Mouse (Mus musculus): ENCODE measurements at regions not wholly inside any gene's neighbourhood (a gene's known extent, or its start where the extent isn't known, plus 50 kb on each side); places are given as distances from the start of the nearest gene placed in this dataset.

DNA sequence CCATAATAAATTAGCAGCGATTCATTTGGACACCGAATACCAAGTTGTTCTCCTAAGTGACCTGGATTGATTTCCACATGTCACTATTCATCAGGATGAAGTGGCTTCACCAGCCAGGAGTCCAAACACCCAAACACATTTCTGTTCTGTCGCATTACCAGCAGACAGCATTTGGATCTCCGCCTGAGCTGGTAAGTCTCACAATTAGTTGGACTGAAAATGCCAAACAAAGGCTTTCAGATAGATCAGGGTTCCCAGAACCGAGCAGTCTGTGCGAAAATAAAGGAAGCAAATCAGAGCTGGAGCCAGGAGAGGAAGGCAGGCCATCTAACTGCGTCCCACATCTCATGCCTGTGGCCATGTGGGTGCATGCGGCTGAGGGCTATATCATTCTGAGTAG is 251.5 kb upstream of the Eef2kmt start:
- 52% methylated on average over 8 of the region's 8 CpGs for WGBS
- Histone ChIP-seq H3K36me3 (ENCODE audit: control insufficient read depth, insufficient read depth, low read length) (no peaks in the 10 kb centered on the region), H3K27ac (ENCODE audit: low read length) (no peak overlapping the region), H3K9ac (ENCODE audit: low read depth, low read length) (no peak overlapping the region), H3K4me3 (ENCODE audit: low read length) (no peak overlapping the region), H3K27me3 (replicated peaks; ENCODE audit: control insufficient read depth, insufficient read depth, low read length) (no peaks in the 10 kb centered on the region; the same call in 1 of the 2 replicates), H3K4me2 (ENCODE audit: low read depth, low read length) (no peak overlapping the region), H3K4me1 (ENCODE audit: control insufficient read depth, insufficient read depth, low read length) (no peaks in the 10 kb centered on the region), H3K9me3 (ENCODE audit: control insufficient read depth, low read length) (no peaks in the 10 kb centered on the region)
- ATAC-seq: no peak

DNA sequence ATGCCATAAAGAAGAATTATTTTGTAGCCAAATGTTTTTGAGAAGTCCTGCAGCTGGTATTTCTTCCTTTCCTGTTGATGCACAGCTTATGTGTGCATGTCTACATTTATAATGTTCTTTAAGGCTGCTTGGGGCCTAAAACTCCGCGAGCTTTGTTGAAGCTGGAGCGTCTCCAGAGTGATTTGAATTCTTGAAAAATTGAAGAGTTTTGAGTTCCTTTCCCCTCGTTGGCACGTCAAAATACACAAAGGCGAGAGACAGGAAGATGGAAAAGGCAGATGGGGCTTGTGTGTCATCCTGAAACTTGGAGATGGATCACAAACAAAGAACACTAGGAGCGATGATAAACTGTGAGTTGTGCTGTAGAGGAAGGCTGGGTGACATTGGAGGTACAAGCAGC is 246.2 kb upstream of the Eef2kmt start:
- Histone ChIP-seq H3K27ac (ENCODE audit: low read length) (no peak overlapping the region), H3K4me2 (ENCODE audit: low read depth, low read length) (no peak overlapping the region), H3K4me1 (ENCODE audit: control insufficient read depth, insufficient read depth, low read length) (no peaks in the 10 kb centered on the region), H3K9ac (ENCODE audit: low read depth, low read length) (no peak overlapping the region), H3K36me3 (ENCODE audit: control insufficient read depth, insufficient read depth, low read length) (no peaks in the 10 kb centered on the region), H3K27me3 (replicated peaks; ENCODE audit: control insufficient read depth, insufficient read depth, low read length) (no peaks in the 10 kb centered on the region), H3K4me3 (ENCODE audit: low read length) (no peak overlapping the region), H3K9me3 (ENCODE audit: control insufficient read depth, low read length) (no peaks in the 10 kb centered on the region)
- 75% methylated on average over 7 of the region's 7 CpGs for WGBS
- no peak for ATAC-seq

DNA sequence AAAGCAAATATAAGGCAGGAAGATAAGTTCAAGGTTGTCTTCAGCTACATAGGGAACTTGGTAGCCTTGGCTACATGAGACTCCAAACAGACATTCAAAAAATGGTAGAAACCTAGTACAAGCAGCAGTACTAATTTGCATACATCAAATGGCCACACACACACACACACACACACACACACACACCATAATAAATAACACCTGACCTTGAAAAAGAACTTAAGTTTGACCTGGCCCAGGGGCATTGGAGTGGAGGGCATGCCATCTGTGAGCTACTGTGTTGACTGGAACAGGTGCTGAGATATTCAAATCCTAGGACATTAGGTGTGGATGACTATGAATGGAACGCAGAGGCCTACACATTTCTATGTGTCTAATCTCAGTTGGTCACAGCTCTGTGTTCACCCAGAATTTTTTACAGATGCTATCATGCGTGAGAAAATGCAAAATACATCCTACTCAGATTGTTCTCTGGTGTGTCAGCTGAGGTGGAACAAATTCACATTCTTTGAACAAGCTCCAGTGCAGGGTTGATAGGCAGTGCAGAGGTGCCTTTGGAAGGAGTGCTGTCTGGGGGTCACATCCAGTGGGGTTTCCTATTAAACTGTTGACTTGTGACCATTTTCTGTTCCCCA is 240.4 kb upstream of the Eef2kmt start:
- no peaks in the 10 kb centered on the region for H3K27me3 ChIP-seq (replicated peaks; ENCODE audit: control insufficient read depth, insufficient read depth, low read length)
- H3K36me3 ChIP-seq (ENCODE audit: control insufficient read depth, insufficient read depth, low read length): no peaks in the 10 kb centered on the region
- H3K4me2 ChIP-seq (ENCODE audit: low read depth, low read length): no peak overlapping the region
- ATAC-seq: no peak
- 74% methylated on average over 2 of the region's 2 CpGs for WGBS
- no peak overlapping the region for H3K9ac ChIP-seq (ENCODE audit: low read depth, low read length)
- H3K4me3 ChIP-seq (ENCODE audit: low read length): no peak overlapping the region
- no peaks in the 10 kb centered on the region for H3K4me1 ChIP-seq (ENCODE audit: control insufficient read depth, insufficient read depth, low read length)
- H3K27ac ChIP-seq (ENCODE audit: low read length): no peak overlapping the region
- H3K9me3 ChIP-seq (ENCODE audit: control insufficient read depth, low read length): no peaks in the 10 kb centered on the region

DNA sequence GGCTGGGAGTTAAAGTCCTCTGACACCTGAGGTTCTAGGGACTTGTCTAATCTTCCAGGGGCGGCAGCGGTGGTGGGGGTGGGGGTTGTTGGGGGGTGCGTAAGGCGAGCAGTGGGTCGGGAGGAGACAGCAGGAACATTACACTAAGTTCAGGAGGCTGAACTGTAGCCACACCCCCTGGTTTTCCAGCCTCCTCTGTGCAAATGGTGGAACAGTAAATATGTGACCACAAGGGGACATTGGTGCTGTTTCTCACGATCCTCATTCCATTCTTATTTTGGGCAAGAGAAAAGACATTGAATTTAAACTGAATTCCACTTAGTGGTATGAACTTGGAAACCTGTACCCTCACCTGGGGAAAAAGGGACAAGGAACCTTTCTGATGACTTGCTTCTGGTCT is 237.6 kb upstream of the Eef2kmt start:
- no peak overlapping the region for H3K9ac ChIP-seq (ENCODE audit: low read depth, low read length)
- H3K4me2 ChIP-seq (ENCODE audit: low read depth, low read length): no peak overlapping the region
- no peak for ATAC-seq
- no peaks in the 10 kb centered on the region for H3K36me3 ChIP-seq (ENCODE audit: control insufficient read depth, insufficient read depth, low read length)
- no peaks in the 10 kb centered on the region for H3K27me3 ChIP-seq (replicated peaks; ENCODE audit: control insufficient read depth, insufficient read depth, low read length)
- no peak overlapping the region for H3K4me3 ChIP-seq (ENCODE audit: low read length)
- no peaks in the 10 kb centered on the region for H3K9me3 ChIP-seq (ENCODE audit: control insufficient read depth, low read length)
- 22% methylated on average over 6 of the region's 6 CpGs for WGBS
- no peak overlapping the region for H3K27ac ChIP-seq (ENCODE audit: low read length)
- H3K4me1 ChIP-seq (ENCODE audit: control insufficient read depth, insufficient read depth, low read length): no peaks in the 10 kb centered on the region

DNA sequence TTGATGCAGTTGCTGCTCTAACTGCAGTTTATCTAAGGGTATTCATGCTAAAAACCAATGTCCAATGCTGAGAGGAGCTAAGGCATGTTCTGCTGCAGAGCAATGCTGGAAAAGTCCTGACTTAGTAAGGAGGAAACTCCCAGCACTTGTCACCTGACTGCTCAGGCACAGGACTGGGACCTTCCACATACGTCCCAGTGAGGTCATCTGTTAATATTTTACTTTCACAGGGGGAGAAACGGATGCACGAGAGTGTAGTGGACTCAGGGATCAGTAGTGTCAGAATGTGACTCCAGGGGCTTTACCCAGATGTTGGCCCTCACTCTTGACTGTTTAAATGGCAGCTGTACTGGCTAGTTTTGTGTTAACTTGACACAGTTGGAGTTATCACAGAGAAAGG is 231.5 kb upstream of the Eef2kmt start:
- Histone ChIP-seq H3K4me2 (ENCODE audit: low read depth, low read length) (no peak overlapping the region), H3K27ac (ENCODE audit: low read length) (no peak overlapping the region), H3K9ac (ENCODE audit: low read depth, low read length) (no peak overlapping the region), H3K27me3 (replicated peaks; ENCODE audit: control insufficient read depth, insufficient read depth, low read length) (no peaks in the 10 kb centered on the region), H3K4me1 (ENCODE audit: control insufficient read depth, insufficient read depth, low read length) (no peaks in the 10 kb centered on the region), H3K36me3 (ENCODE audit: control insufficient read depth, insufficient read depth, low read length) (no peaks in the 10 kb centered on the region), H3K9me3 (ENCODE audit: control insufficient read depth, low read length) (no peaks in the 10 kb centered on the region), H3K4me3 (ENCODE audit: low read length) (no peak overlapping the region)
- 20% methylated on average over 3 of the region's 3 CpGs for WGBS
- ATAC-seq: no peak

DNA sequence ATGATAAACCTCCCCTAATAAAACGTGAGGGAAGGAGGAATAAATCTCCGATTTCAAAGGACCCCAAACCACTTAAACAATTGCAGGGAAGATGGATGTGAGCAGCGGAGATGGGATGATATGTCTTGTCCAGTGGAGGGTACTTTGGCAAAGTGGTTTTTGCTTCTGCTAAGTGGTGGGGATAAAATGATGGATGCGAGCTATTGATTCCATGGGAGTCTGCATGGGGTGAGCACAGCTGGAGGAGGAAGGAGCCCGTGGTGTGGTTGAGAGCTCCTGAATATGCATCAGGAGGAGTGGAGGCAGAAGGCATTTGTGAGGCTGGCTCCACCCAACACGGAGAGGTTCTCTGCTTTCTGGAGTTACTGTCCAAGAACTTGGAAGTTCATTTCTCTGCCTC is 227.6 kb upstream of the Eef2kmt start:
- WGBS: 13% methylated on average over 6 of the region's 6 CpGs
- no peaks in the 10 kb centered on the region for H3K36me3 ChIP-seq (ENCODE audit: control insufficient read depth, insufficient read depth, low read length)
- H3K4me1 ChIP-seq (ENCODE audit: control insufficient read depth, insufficient read depth, low read length): no peaks in the 10 kb centered on the region

DNA sequence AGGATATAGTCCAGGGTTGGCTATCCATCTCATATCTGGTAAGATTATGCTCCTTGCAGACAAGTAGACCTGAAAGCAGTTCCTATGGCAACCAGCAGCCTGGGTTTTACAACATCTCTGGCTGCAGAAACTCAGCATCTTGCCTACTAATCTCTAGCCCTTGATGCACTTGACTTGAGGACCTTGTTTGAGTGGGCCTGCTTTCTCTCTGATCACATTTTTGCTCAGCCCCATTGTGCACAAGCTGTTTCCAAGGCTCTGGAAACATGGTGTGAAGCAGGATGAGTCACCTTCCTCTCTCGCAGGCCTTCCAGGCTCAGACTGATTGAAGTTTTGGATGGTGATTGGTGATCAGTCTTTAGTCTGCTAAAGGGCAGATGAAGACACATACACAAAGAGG is 224.4 kb upstream of the Eef2kmt start:
- Histone ChIP-seq H3K9ac (ENCODE audit: low read depth, low read length) (no peak overlapping the region), H3K4me2 (ENCODE audit: low read depth, low read length) (no peak overlapping the region), H3K9me3 (ENCODE audit: control insufficient read depth, low read length) (no peaks in the 10 kb centered on the region), H3K27ac (ENCODE audit: low read length) (no peak overlapping the region), H3K36me3 (ENCODE audit: control insufficient read depth, insufficient read depth, low read length) (no peaks in the 10 kb centered on the region), H3K4me1 (ENCODE audit: control insufficient read depth, insufficient read depth, low read length) (no peaks in the 10 kb centered on the region), H3K27me3 (replicated peaks; ENCODE audit: control insufficient read depth, insufficient read depth, low read length) (no peaks in the 10 kb centered on the region), H3K4me3 (ENCODE audit: low read length) (no peak overlapping the region)
- WGBS: 82% methylated on average over 1 of the region's 1 CpGs
- ATAC-seq: no peak

More for the DNA sequence above, 227.6 kb upstream of the Eef2kmt start:
- Histone ChIP-seq H3K4me2 (ENCODE audit: low read depth, low read length) (no peak overlapping the region), H3K9ac (ENCODE audit: low read depth, low read length) (no peak overlapping the region), H3K9me3 (ENCODE audit: control insufficient read depth, low read length) (no peaks in the 10 kb centered on the region), H3K27ac (ENCODE audit: low read length) (no peak overlapping the region), H3K27me3 (replicated peaks; ENCODE audit: control insufficient read depth, insufficient read depth, low read length) (no peaks in the 10 kb centered on the region), H3K4me3 (ENCODE audit: low read length) (no peak overlapping the region)
- no peak for ATAC-seq

DNA sequence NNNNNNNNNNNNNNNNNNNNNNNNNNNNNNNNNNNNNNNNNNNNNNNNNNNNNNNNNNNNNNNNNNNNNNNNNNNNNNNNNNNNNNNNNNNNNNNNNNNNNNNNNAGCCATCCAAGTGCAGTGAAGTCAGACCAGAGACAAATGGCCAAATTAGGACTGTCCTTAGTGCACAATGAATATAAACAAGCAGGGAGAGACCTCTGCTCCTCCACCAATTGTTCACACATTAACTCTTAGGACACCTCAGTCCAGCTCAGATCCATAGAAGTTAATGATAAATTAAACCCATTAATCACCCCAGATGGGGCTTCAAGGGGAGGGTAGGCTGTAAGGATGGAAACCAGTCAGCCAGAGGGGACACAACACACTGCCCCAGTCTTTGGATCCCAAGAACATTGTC is 223.2 kb upstream of the Eef2kmt start:
- no peak overlapping the region for H3K4me3 ChIP-seq (ENCODE audit: low read length)
- no peaks in the 10 kb centered on the region for H3K4me1 ChIP-seq (ENCODE audit: control insufficient read depth, insufficient read depth, low read length)
- H3K27me3 ChIP-seq (replicated peaks; ENCODE audit: control insufficient read depth, insufficient read depth, low read length): no peaks in the 10 kb centered on the region
- no peak for ATAC-seq
- no peak overlapping the region for H3K27ac ChIP-seq (ENCODE audit: low read length)
- H3K9me3 ChIP-seq (ENCODE audit: control insufficient read depth, low read length): no peaks in the 10 kb centered on the region
- no peak overlapping the region for H3K4me2 ChIP-seq (ENCODE audit: low read depth, low read length)
- H3K9ac ChIP-seq (ENCODE audit: low read depth, low read length): no peak overlapping the region
- no peaks in the 10 kb centered on the region for H3K36me3 ChIP-seq (ENCODE audit: control insufficient read depth, insufficient read depth, low read length)

DNA sequence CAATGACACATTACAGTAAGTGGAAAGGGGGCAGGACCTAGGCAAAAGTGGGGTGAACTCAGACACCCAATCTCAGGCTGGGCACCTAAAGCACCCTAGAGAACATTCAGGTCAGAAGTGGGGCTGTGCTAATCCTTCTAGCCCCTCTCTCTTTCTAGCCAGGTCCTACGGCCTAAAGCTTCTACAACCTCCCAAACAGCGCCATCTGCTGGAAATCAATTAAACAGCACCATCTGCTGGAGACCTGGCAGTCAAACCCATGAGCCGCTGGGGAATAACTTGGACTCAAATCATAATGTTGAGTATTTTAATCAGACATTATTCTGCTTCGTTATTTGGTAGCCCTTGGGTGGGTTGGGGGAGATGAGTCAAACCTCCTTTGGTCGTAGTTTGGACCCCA is 215.5 kb upstream of the Eef2kmt start:
- Histone ChIP-seq H3K27ac (ENCODE audit: low read length) (no peak overlapping the region), H3K27me3 (replicated peaks; ENCODE audit: control insufficient read depth, insufficient read depth, low read length) (0 out of 2 replicates have a peak, but pooled peaks cover 2% of the 10 kb centered on the region), H3K4me2 (ENCODE audit: low read depth, low read length) (no peak overlapping the region), H3K4me1 (ENCODE audit: control insufficient read depth, insufficient read depth, low read length) (no peaks in the 10 kb centered on the region), H3K4me3 (ENCODE audit: low read length) (no peak overlapping the region), H3K36me3 (ENCODE audit: control insufficient read depth, insufficient read depth, low read length) (no peaks in the 10 kb centered on the region), H3K9ac (ENCODE audit: low read depth, low read length) (no peak overlapping the region), H3K9me3 (ENCODE audit: control insufficient read depth, low read length) (no peaks in the 10 kb centered on the region)
- WGBS: 22% methylated on average over 5 of the region's 5 CpGs
- no peak for ATAC-seq

DNA sequence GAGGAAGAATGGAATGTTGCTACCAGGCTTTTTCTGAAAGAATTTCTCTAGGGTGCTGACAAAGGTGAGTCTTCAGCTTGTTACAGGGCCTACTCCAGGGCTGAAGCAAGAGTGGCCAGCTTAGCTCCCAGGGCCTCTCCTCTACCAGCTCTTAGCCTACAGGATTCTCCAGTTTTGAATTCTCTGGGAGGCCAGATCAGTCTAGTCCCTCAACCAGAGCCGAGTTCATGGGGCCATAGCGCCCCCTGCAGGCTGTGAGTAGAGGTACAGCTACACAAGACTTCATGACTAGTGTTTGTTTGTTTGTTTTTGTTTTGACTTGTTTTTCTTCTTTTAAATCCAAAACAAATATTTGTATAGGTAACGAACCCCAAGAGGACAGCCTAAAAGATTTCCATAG is 211.8 kb upstream of the Eef2kmt start:
- Histone ChIP-seq H3K4me1 (ENCODE audit: control insufficient read depth, insufficient read depth, low read length) (no peaks in the 10 kb centered on the region), H3K27ac (ENCODE audit: low read length) (no peak overlapping the region), H3K4me2 (ENCODE audit: low read depth, low read length) (no peak overlapping the region), H3K9me3 (ENCODE audit: control insufficient read depth, low read length) (no peaks in the 10 kb centered on the region), H3K9ac (ENCODE audit: low read depth, low read length) (no peak overlapping the region), H3K36me3 (ENCODE audit: control insufficient read depth, insufficient read depth, low read length) (no peaks in the 10 kb centered on the region), H3K4me3 (ENCODE audit: low read length) (no peak overlapping the region), H3K27me3 (replicated peaks; ENCODE audit: control insufficient read depth, insufficient read depth, low read length) (0 out of 2 replicates have a peak, but pooled peaks cover 2% of the 10 kb centered on the region)
- WGBS: 8% methylated on average over 3 of the region's 3 CpGs
- ATAC-seq: no peak; the same call in 1 of the 2 replicates

Data from intestine, embryonic 16.5 days (tissue).